In the genomic region with DNA sequence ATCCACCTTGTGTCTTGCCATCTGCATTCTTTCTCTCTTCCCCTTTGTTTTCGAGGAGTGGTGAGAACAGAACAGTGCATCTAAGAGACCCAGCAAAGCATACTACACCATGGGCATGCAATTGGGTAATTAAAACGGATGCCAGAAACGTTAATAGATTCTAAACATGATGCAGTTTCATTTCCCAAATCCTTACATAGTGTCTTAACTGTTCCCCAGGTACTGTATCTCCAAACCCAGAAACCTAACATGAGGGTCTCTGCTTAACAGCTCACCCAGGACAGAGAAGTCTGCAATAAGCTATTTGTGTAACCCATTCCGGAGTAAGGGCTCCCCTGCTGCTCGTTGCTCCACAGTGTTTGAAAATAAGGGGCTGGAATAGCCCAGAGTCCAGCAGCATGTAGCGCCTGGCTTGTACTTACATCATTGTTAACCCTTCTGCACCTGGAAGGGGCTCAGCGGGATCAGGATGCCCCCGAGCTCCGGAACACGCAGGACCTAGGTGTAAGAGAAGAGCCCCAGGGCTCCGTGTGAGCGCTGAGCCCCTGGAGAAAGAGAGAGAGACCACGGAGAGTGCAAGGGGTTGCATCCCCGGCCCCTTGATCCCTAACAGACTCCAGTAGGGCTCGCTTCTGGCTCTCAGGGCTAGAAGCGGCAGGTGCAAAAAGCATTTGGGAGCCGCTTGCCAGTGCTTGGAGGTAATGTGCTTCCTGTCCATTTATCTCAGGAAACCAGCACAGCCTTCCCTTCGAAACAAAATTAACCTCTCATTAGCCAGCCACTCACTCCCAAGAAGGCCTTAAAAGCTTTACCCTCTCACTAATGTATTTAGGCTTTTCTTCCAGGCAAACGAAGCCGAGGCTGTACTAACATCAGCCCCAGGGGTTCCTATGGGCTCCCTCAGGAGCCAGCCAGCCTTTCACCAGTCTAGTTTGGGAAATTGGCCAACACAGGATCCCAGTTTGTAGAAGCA, we compare ENCODE assay signal across 9 mouse cellular contexts. TPM values are rescaled to one million over a fixed set of nuclear protein-coding genes. Genes with fewer than 3 reads are reported as not detected.
DNase-seq lines count a peak whose midpoint lies in the region; ATAC-seq lines count a peak whose summit lies in the region.
"Had no signal": no experiment of that assay in that cellular context is flagged by ENCODE, and none has a peak within 500 bp of the region (broad histone marks: within the 10 kb centered on the region; RNA-seq: fewer than 3 reads in every experiment).

No protein-coding gene starts in this region.

- H3K36me3 ChIP-seq in embryonic facial prominence, embryonic 10.5 days (replicated peaks) = no peaks in the 10 kb centered on the region
- no peaks in the 10 kb centered on the region for H3K36me3 ChIP-seq in heart, embryonic 14.5 days (ENCODE audit: control insufficient read depth, insufficient read depth, low read length)
- H3K36me3 ChIP-seq in limb, embryonic 15.5 days = no peaks in the 10 kb centered on the region
- no peaks in the 10 kb centered on the region for H3K36me3 ChIP-seq in stomach, embryonic 14.5 days (ENCODE audit: control insufficient read depth, insufficient read depth, low read length)

- H3K27me3 ChIP-seq in embryonic facial prominence, embryonic 10.5 days (replicated peaks; ENCODE audit: low read depth, poor library complexity, severe bottlenecking) = peaks cover 24% of the 10 kb centered on the region
- no peaks in the 10 kb centered on the region for H3K27me3 ChIP-seq in heart, embryonic 14.5 days (ENCODE audit: control insufficient read depth, insufficient read depth, low read length)
- H3K27me3 ChIP-seq in limb, embryonic 15.5 days = no peaks in the 10 kb centered on the region
- H3K27me3 ChIP-seq in stomach, embryonic 14.5 days (ENCODE audit: control insufficient read depth, insufficient read depth, low read length) = no peaks in the 10 kb centered on the region

- peak; percentile 38 for DNase-seq in left cerebral cortex, postnatal 4 days
- DNase-seq in left cerebral cortex, postnatal 25 days (ENCODE audit: low spot score in 2 of 2) = no peak
- DNase-seq in embryonic facial prominence, embryonic 10.5 days (ENCODE audit: low spot score) = peak; percentile 55
- no peak for DNase-seq in thymus, postnatal 36 days

- H3K4me3 ChIP-seq in embryonic facial prominence, embryonic 10.5 days = peak overlapping the region; percentile 70
- H3K4me3 ChIP-seq in heart, embryonic 14.5 days (ENCODE audit: control insufficient read depth in 1 of 2, insufficient read depth in 1 of 2, low read depth in 1 of 2, low read length in 2 of 2) = peak overlapping the region; percentile 49 to 61
- peak overlapping the region; percentile 59 for H3K4me3 ChIP-seq in limb, embryonic 15.5 days
- H3K4me3 ChIP-seq in stomach, embryonic 14.5 days (ENCODE audit: low read depth, low read length) = peak overlapping the region; percentile 73

- peak overlapping the region; percentile 91 for H3K27ac ChIP-seq in embryonic facial prominence, embryonic 10.5 days (replicated peaks)
- peak overlapping the region in 1 of 2 experiments; percentile 44; a peak in 2 of 4 replicates for H3K27ac ChIP-seq in heart, embryonic 14.5 days (replicated peaks in 1 of 2; ENCODE audit: control insufficient read depth in 1 of 2, insufficient read depth in 1 of 2, low read depth in 2 of 2, low read length in 2 of 2)
- peak overlapping the region; percentile 89 for H3K27ac ChIP-seq in limb, embryonic 15.5 days
- peak overlapping the region; percentile 99 for H3K27ac ChIP-seq in stomach, embryonic 14.5 days (ENCODE audit: low read length)

- peaks cover 35% of the 10 kb centered on the region for H3K4me1 ChIP-seq in embryonic facial prominence, embryonic 10.5 days
- H3K4me1 ChIP-seq in heart, embryonic 14.5 days (ENCODE audit: control insufficient read depth in 2 of 2, insufficient read depth in 2 of 2, low read length in 2 of 2) = peaks cover 2 to 23% of the 10 kb centered on the region in 2 experiments
- H3K4me1 ChIP-seq in limb, embryonic 15.5 days = peaks cover 22% of the 10 kb centered on the region
- H3K4me1 ChIP-seq in stomach, embryonic 14.5 days (ENCODE audit: control insufficient read depth, insufficient read depth, low read length) = peaks cover 11% of the 10 kb centered on the region; the same call in 1 of the 2 replicates

- peak overlapping the region; percentile 73 for H3K9ac ChIP-seq in heart, embryonic 14.5 days (ENCODE audit: low read length)
- 0 out of 2 replicates have a peak overlapping the region, but pooled peaks have one; percentile 61 for H3K9ac ChIP-seq in limb, embryonic 15.5 days
- peak overlapping the region; percentile 89 for H3K9ac ChIP-seq in stomach, embryonic 14.5 days (replicated peaks; ENCODE audit: low read depth, low read length)

- intact Hi-C loops in left cerebral cortex, postnatal 4 days (cut with DNase I) = loop anchor here (5.0 to 10.0 kb wide), 2 partner anchors 165 to 838 kb away; no protein-coding TSS in a partner anchor
- intact Hi-C loops in left cerebral cortex, postnatal 25 days (cut with DNase I) = loop anchor here (5.0 kb wide), 2 partner anchors 127 to 838 kb away; a partner anchor contains a TSS

- no peaks in the 10 kb centered on the region; the same call in 1 of the 2 replicates for H3K9me3 ChIP-seq in embryonic facial prominence, embryonic 10.5 days
- no peaks in the 10 kb centered on the region for H3K9me3 ChIP-seq in heart, embryonic 14.5 days (ENCODE audit: control insufficient read depth, low read length)
- H3K9me3 ChIP-seq in limb, embryonic 15.5 days = no peaks in the 10 kb centered on the region
- H3K9me3 ChIP-seq in stomach, embryonic 14.5 days (ENCODE audit: control insufficient read depth, low read depth, low read length) = no peaks in the 10 kb centered on the region

- 2% methylated on average over 20 of the region's 20 CpGs for WGBS in embryonic facial prominence, embryonic 10.5 days
- 2% methylated on average over 20 of the region's 20 CpGs for WGBS in heart, embryonic 14.5 days
- 1% methylated on average over 20 of the region's 20 CpGs for WGBS in limb, embryonic 15.5 days
- 2% methylated on average over 20 of the region's 20 CpGs for WGBS in stomach, embryonic 14.5 days

- ATAC-seq in heart, embryonic 14.5 days (ENCODE audit: insufficient number of reproducible peaks, insufficient read depth, low FRiP score, low read depth) = no peak
- no peak for ATAC-seq in limb, embryonic 15.5 days (ENCODE audit: insufficient number of reproducible peaks, low FRiP score, low TSS enrichment, low read depth)
- ATAC-seq in stomach, embryonic 14.5 days (ENCODE audit: insufficient number of reproducible peaks, insufficient read depth, low FRiP score, low read depth) = peak; percentile 10
- no peak for ATAC-seq in megakaryocyte progenitor cell, adult 5-6 weeks (replicated peaks; ENCODE audit: poor library complexity)

- peak overlapping the region; percentile 92 for H3K4me2 ChIP-seq in heart, embryonic 14.5 days (ENCODE audit: low read length)
- H3K4me2 ChIP-seq in limb, embryonic 15.5 days = peak overlapping the region; percentile 86
- H3K4me2 ChIP-seq in stomach, embryonic 14.5 days (replicated peaks; ENCODE audit: low read depth, low read length) = peak overlapping the region; percentile 74

RNA-seq across cellular contexts. Expression of a gene that starts 1.4 kb away (rescaled TPM):
- total RNA-seq in left cerebral cortex, postnatal 4 days (2021) = 100 to 1,000 TPM in 1 of 2 experiments, 10 to 100 TPM in 1; 87.3 to 108 TPM
- 10 to 100 TPM; 62.6 to 66.2 TPM for total RNA-seq in left cerebral cortex, postnatal 25 days (2021)
- 17.3 and 18.1 TPM in 2 replicates for polyA plus RNA-seq in embryonic facial prominence, embryonic 10.5 days (2016; fragmentation: Nextera tagmentation; extraction: Ambion mirVana)
- 10.3 and 12.9 TPM in 2 replicates for polyA plus RNA-seq in heart, embryonic 14.5 days (2014; fragmentation: Nextera tagmentation; extraction: Ambion mirVana)
- 20.5 and 21.8 TPM in 2 replicates for polyA plus RNA-seq in limb, embryonic 15.5 days (2015; fragmentation: Nextera tagmentation; extraction: Ambion mirVana)
- 64.0 and 74.5 TPM in 2 replicates for polyA plus RNA-seq in stomach, embryonic 14.5 days (2014; fragmentation: Nextera tagmentation; extraction: Ambion mirVana)
- total RNA-seq in megakaryocyte progenitor cell, adult 5-6 weeks (2015) = 0.05 TPM in 1 of 2 replicates, not detected in the other
- 0.04 and 0.14 TPM in 2 replicates for total RNA-seq in megakaryocyte progenitor cell, adult 5-6 weeks (2017)
- total RNA-seq: MEL had no signal

Comparison
In these comparisons a context has a peak if more than half of its experiments do, and no peak if none do; other contexts are left out.
1. DNase-seq: peak in left cerebral cortex, postnatal 4 days (single experiment) and embryonic facial prominence, embryonic 10.5 days (single experiment); none in left cerebral cortex, postnatal 25 days (0 of 2) and thymus, postnatal 36 days (0 of 2).
2. Peak in every context shown above with its lines, with median percentiles within 50 percentile points of each other: H3K4me3 ChIP-seq, H3K4me2 ChIP-seq and H3K9ac ChIP-seq.